Mouse (Mus musculus) E14TG2a.4 (cell line): ENCODE data around the gene Vps51.

Experiments used
- CTCF ChIP-seq: conservative IDR thresholded peaks from 2 replicates; pipeline ENCODE4 v1.5.1; 2014; ENCODE audit warnings: low read length
- NANOG ChIP-seq: IDR thresholded peaks from 2 replicates; pipeline ENCODE4 v1.6.1; 2014; ENCODE audit warnings: borderline replicate concordance, low read length, mixed read lengths

DNA sequence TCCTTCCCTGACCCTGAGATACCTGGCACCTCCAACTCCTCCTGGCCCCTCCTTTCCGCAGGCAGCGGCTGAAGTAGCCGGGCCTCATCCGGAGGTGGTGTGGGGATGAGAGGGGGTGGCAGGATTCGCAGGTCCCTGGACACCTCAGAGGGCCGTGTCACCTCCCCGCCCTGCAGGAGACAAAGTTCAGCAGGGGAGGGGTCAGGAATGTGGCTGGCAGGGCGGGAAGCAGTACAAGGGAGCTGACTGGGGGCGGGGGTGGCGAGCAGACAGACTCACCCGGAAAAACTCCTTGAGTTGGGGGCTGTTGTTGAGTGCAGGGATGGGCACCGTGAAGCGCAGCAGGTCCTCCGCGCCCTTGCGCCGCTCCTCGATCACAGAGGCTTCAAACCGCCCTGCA is 44.7 kb upstream of the Vps51 start:
- TF ChIP-seq CTCF (no peak), NANOG (no peak)
